Mouse (Mus musculus): ENCODE results near the gene Nkiras2. TPM values are rescaled to one million over a fixed set of nuclear protein-coding genes. Genes with fewer than 3 reads are reported as not detected.

Gene Nkiras2
- polyA plus RNA-seq, 1 experiment from 2014 or later = 65.4 TPM

Other genes starting within 250 kb of the Nkiras2 start
- gene Jup, start 221.5 kb upstream of the Nkiras2 start, polyA plus RNA-seq (2014; fragmentation: Nextera tagmentation; extraction: Ambion mirVana) = 72.2 and 80.6 TPM in 2 replicates
- gene P3h4, start 204.4 kb upstream of the Nkiras2 start, polyA plus RNA-seq (2014; fragmentation: Nextera tagmentation; extraction: Ambion mirVana) = 67.2 and 70.6 TPM in 2 replicates
- gene Fkbp10, start 203.5 kb upstream of the Nkiras2 start, polyA plus RNA-seq (2014; fragmentation: Nextera tagmentation; extraction: Ambion mirVana) = 89.3 and 107 TPM in 2 replicates
- gene Nt5c3b, start 177.4 kb upstream of the Nkiras2 start, polyA plus RNA-seq (2014; fragmentation: Nextera tagmentation; extraction: Ambion mirVana) = 98.8 and 111 TPM in 2 replicates
- gene Klhl10, start 177.3 kb upstream of the Nkiras2 start, polyA plus RNA-seq (2014; fragmentation: Nextera tagmentation; extraction: Ambion mirVana) = 0.28 and 0.83 TPM in 2 replicates
- 8.1 and 8.9 TPM in 2 replicates for gene Klhl11, start 146.5 kb upstream of the Nkiras2 start, polyA plus RNA-seq (2014; fragmentation: Nextera tagmentation; extraction: Ambion mirVana)
- gene Acly, start 91.2 kb upstream of the Nkiras2 start, polyA plus RNA-seq (2014; fragmentation: Nextera tagmentation; extraction: Ambion mirVana) = 76.6 and 93.9 TPM in 2 replicates
- 0.31 and 1.1 TPM in 2 replicates for gene Ttc25, start 73.6 kb upstream of the Nkiras2 start, polyA plus RNA-seq (2014; fragmentation: Nextera tagmentation; extraction: Ambion mirVana)
- 15.7 and 19.0 TPM in 2 replicates for gene Cnp, start 44.3 kb upstream of the Nkiras2 start, polyA plus RNA-seq (2014; fragmentation: Nextera tagmentation; extraction: Ambion mirVana)
- 69.4 and 85.1 TPM in 2 replicates for gene Dnajc7, start 924 bp downstream of the Nkiras2 start, polyA plus RNA-seq (2014; fragmentation: Nextera tagmentation; extraction: Ambion mirVana)
- 0.14 and 0.25 TPM in 2 replicates for gene Zfp385c, start 73.2 kb downstream of the Nkiras2 start, polyA plus RNA-seq (2014; fragmentation: Nextera tagmentation; extraction: Ambion mirVana)
- 0.65 and 1.3 TPM in 2 replicates for gene Dhx58, start 85.0 kb downstream of the Nkiras2 start, polyA plus RNA-seq (2014; fragmentation: Nextera tagmentation; extraction: Ambion mirVana)
- 36.7 and 37.9 TPM in 2 replicates for gene Kat2a, start 93.2 kb downstream of the Nkiras2 start, polyA plus RNA-seq (2014; fragmentation: Nextera tagmentation; extraction: Ambion mirVana)
- gene Hspb9, start 94.6 kb downstream of the Nkiras2 start, polyA plus RNA-seq (2014; fragmentation: Nextera tagmentation; extraction: Ambion mirVana) = 0.37 TPM in 1 of 2 replicates, not detected in the other
- 30.8 and 41.1 TPM in 2 replicates for gene Rab5c, start 119.0 kb downstream of the Nkiras2 start, polyA plus RNA-seq (2014; fragmentation: Nextera tagmentation; extraction: Ambion mirVana)
- gene Kcnh4, start 140.7 kb downstream of the Nkiras2 start, polyA plus RNA-seq (2014; fragmentation: Nextera tagmentation; extraction: Ambion mirVana) = not detected in 2 replicates
- not detected in 2 replicates for gene Hcrt, start 143.7 kb downstream of the Nkiras2 start, polyA plus RNA-seq (2014; fragmentation: Nextera tagmentation; extraction: Ambion mirVana)
- 3.8 and 5.3 TPM in 2 replicates for gene Ghdc, start 151.7 kb downstream of the Nkiras2 start, polyA plus RNA-seq (2014; fragmentation: Nextera tagmentation; extraction: Ambion mirVana)
- 26.4 and 32.0 TPM in 2 replicates for gene Stat5b, start 231.5 kb downstream of the Nkiras2 start, polyA plus RNA-seq (2014; fragmentation: Nextera tagmentation; extraction: Ambion mirVana)
- 5.6 and 5.9 TPM in 2 replicates for gene Stat5a, start 240.1 kb downstream of the Nkiras2 start, polyA plus RNA-seq (2014; fragmentation: Nextera tagmentation; extraction: Ambion mirVana)

All from heart, embryonic 11.5 days (tissue).